Mouse (Mus musculus): ENCODE measurements around the gene Smarcal1.

- TF ChIP-seq CTCF (IDR thresholded peaks at IDR 0.05; ENCODE audit: low read depth, low read length) (no peak), POLR2A (IDR thresholded peaks at IDR 0.05; ENCODE audit: insufficient read depth, low read length) (no peak), EP300 (IDR thresholded peaks at IDR 0.05; ENCODE audit: insufficient read depth, low read depth, low read length) (no peak)
Measured at GRCm38 (mm10) chr1:72585971-72586875, 3.2 kb downstream of the Smarcal1 start.

All from ES-Bruce4 (cell line).